Mouse (Mus musculus) liver, embryonic 11.5 days (tissue): Measurements from ENCODE around the gene Gcnt3. TPM values are rescaled to one million over a fixed set of nuclear protein-coding genes. Genes with fewer than 3 reads are reported as not detected.
A peak's percentile ranks its signal among the peaks of the same experiment; 100 is the strongest.

ENCODE experiments used
- ATAC-seq: fragments of 200-750 bp; cut with Nextera tagmentation; replicated peaks from 2 replicates; pipeline ENCODE4 v1.8.0; 2017; ENCODE audit warnings: moderate number of reproducible peaks, mild to moderate bottlenecking, moderate TSS enrichment, moderate library complexity; ENCODE audit not compliant: low FRiP score
- DNase-seq: peaks from one replicate; pipeline ENCODE4 v3.0.0-alpha.2; 2017; ENCODE audit warnings: low spot score
- H3K27ac ChIP-seq: fragments of 300-500 bp; sonication (generic); 2 replicates; pipeline ENCODE4 v1.5.1; 2014; ENCODE audit warnings: mild to moderate bottlenecking, low read depth, low read length, control low read depth
- H3K27me3 ChIP-seq: fragments of 300-500 bp; sonication (generic); replicated peaks from 2 replicates; pipeline ENCODE4 v1.6.1; 2014; ENCODE audit warnings: low read length, mixed read lengths; ENCODE audit not compliant: control insufficient read depth, insufficient read depth
- H3K36me3 ChIP-seq: fragments of 300-500 bp; sonication (generic); 2 replicates; pipeline ENCODE4 v1.6.1; 2014; ENCODE audit warnings: mild to moderate bottlenecking, low read length, moderate library complexity, mixed read lengths; ENCODE audit not compliant: control insufficient read depth, insufficient read depth
- H3K4me1 ChIP-seq: fragments of 300-500 bp; sonication (generic); replicated peaks from 2 replicates; pipeline ENCODE4 v1.6.1; 2014; ENCODE audit warnings: low read length, mixed read lengths; ENCODE audit not compliant: control insufficient read depth, insufficient read depth
- H3K4me2 ChIP-seq: fragments of 300-500 bp; sonication (generic); 2 replicates; pipeline ENCODE4 v1.6.1; 2014; ENCODE audit warnings: mild to moderate bottlenecking, control low read depth, moderate library complexity
- H3K4me3 ChIP-seq: fragments of 300-500 bp; sonication (generic); 2 replicates; pipeline ENCODE4 v1.5.1; 2014; ENCODE audit warnings: low read depth, low read length, control low read depth
- H3K9ac ChIP-seq: fragments of 300-500 bp; sonication (generic); 2 replicates; pipeline ENCODE4 v1.6.1; 2014; ENCODE audit warnings: low read depth, low read length, control low read depth
- H3K9me3 ChIP-seq: fragments of 300-500 bp; sonication (generic); 2 replicates; pipeline ENCODE4 v1.6.1; 2016; ENCODE audit warnings: low read length, inconsistent platforms, mixed read lengths; ENCODE audit not compliant: control insufficient read depth
- WGBS: fragments of 180-500 bp; shearing (Covaris S2); extraction: QIAGEN DNeasy Blood & Tissue Kit; methylation state at CpG from one replicate; pipeline ENCODE4 v1.1.7; 2014; 5-methylcytosine and 5-hydroxymethylcytosine counted together
- polyA plus RNA-seq: library from polyadenylated mRNA; unstranded; fragments of >200 nt; fragmentation: Nextera tagmentation; extraction: Ambion mirVana; gene quantifications from 2 replicates; pipeline ENCODE4 v1.2.1, GENCODE M21; 2014

The Gcnt3 gene
- not detected in 2 replicates for polyA plus RNA-seq

- Histone ChIP-seq H3K36me3 (no peaks in the 10 kb centered on the region), H3K9me3 (no peaks in the 10 kb centered on the region), H3K27me3 (no peaks in the 10 kb centered on the region), H3K4me2 (no peak within 1 kb of the TSS), H3K4me1 (no peaks in the 10 kb centered on the region), H3K27ac (no peak within 1 kb of the TSS), H3K4me3 (no peak within 1 kb of the TSS), H3K9ac (no peak within 1 kb of the TSS)
- 82% methylated on average over 7 of the region's 7 CpGs for WGBS
- ATAC-seq (no peak), DNase-seq (no peak)
Observed at GRCm38 (mm10) chr9:70037988-70038387, at the start of gene Gcnt3. Gcnt3 (minus strand) TSS chr9:70038088.

DNA sequence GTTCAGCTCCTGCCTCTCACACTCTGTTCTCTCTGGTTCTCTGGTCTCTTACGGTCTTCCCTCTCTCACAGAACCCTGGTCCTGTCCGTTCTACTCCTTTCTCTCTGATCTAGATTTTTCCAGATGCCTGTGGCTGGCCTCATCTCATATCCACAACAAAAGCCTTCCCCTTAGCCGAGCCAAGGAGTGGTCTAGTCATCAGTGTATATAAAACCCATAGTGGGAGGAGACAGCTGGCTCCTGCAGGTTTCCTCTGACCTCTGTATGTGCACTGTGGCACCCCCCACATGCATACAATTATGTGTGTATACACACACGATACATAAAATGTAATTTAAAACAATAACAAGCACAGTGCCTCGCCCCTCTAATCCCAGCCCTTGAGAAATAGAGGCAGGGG, 49.5 kb upstream of the Gcnt3 start:
- WGBS, result 69% methylated on average over 5 of the region's 5 CpGs
- H3K36me3 ChIP-seq, result no peaks in the 10 kb centered on the region
- DNase-seq, result no peak
- H3K9me3 ChIP-seq, result no peaks in the 10 kb centered on the region
- no peaks in the 10 kb centered on the region for H3K4me1 ChIP-seq
- no peak overlapping the region for H3K4me2 ChIP-seq
- no peak overlapping the region for H3K27ac ChIP-seq
- ATAC-seq, result no peak
- H3K4me3 ChIP-seq, result no peak overlapping the region
- H3K9ac ChIP-seq, result no peak overlapping the region
- H3K27me3 ChIP-seq, result no peaks in the 10 kb centered on the region; the same call in 1 of the 2 replicates

DNA sequence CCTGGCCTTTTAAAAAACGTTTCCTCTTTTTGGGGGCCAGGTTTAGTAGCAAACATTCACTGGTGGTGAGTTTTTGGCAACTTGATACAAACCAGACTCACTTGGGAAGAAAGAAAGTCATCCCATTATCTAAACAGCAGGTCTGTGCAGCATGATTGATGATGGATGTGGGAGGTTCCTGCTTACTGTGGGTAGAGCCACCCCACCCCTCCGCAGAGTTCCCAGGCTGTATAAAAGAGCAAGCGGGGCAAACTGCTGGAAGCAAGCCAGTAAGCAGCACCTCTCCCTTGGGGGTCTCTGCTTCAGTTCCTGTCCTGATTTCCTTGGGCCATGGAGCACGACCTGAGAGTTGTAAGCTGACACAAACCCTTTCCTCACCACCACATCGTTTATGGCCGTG, 48.2 kb upstream of the Gcnt3 start:
- DNase-seq, result no peak
- H3K4me2 ChIP-seq, result no peak overlapping the region

DNA sequence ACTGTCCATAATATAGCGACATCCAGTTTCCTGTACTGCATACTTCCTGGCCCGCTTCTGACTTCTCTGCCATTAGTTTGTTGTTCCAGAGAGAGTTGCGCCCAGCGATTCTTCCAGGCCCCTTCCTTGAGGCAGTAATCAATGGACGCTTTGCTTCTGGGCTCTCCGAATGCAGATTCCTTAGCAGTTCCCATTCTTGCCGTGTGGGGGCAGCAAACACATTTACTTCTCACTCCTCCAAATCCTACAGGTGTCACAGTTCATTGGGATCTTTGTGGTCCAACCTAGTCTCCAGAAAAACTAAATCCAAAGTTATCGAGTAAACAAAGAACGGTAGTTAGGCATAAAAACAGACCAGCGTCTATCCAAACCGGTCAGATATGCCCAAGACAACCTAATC, 46.2 kb upstream of the Gcnt3 start:
- DNase-seq (no peak), ATAC-seq (no peak)
- Histone ChIP-seq H3K27ac (no peak overlapping the region), H3K36me3 (no peaks in the 10 kb centered on the region), H3K4me3 (no peak overlapping the region), H3K9ac (no peak overlapping the region), H3K4me2 (no peak overlapping the region), H3K9me3 (no peaks in the 10 kb centered on the region), H3K4me1 (no peaks in the 10 kb centered on the region), H3K27me3 (no peaks in the 10 kb centered on the region; the same call in 1 of the 2 replicates)
- 59% methylated on average over 11 of the region's 11 CpGs for WGBS

More for the DNA sequence above, 48.2 kb upstream of the Gcnt3 start:
- Histone ChIP-seq H3K9me3 (no peaks in the 10 kb centered on the region), H3K27me3 (no peaks in the 10 kb centered on the region; the same call in 1 of the 2 replicates), H3K27ac (no peak overlapping the region), H3K4me3 (no peak overlapping the region), H3K4me1 (no peaks in the 10 kb centered on the region), H3K9ac (no peak overlapping the region), H3K36me3 (no peaks in the 10 kb centered on the region)
- no peak for ATAC-seq
- 46% methylated on average over 6 of the region's 6 CpGs for WGBS

GRCm38 (mm10) chr9:70082357-70083204, 44.7 kb upstream of the Gcnt3 start:
- no peak for DNase-seq
- Histone ChIP-seq H3K36me3 (no peaks in the 10 kb centered on the region), H3K27me3 (no peaks in the 10 kb centered on the region), H3K4me1 (no peaks in the 10 kb centered on the region), H3K9me3 (no peaks in the 10 kb centered on the region), H3K9ac (no peak overlapping the region), H3K27ac (no peak overlapping the region), H3K4me3 (no peak overlapping the region), H3K4me2 (peak overlapping the region; percentile 14; the same call in 1 of the 2 replicates)
- no peak for ATAC-seq
- WGBS, result 57% methylated on average over 25 of the region's 25 CpGs

- H3K36me3 ChIP-seq, result no peaks in the 10 kb centered on the region
- ATAC-seq (no peak), DNase-seq (no peak)
- no peak overlapping the region for H3K4me2 ChIP-seq
- H3K27ac ChIP-seq, result no peak overlapping the region
- no peaks in the 10 kb centered on the region for H3K27me3 ChIP-seq
- H3K4me1 ChIP-seq, result no peaks in the 10 kb centered on the region
- no peak overlapping the region for H3K4me3 ChIP-seq
- WGBS, result 87% methylated on average over 7 of the region's 7 CpGs
- H3K9me3 ChIP-seq, result no peaks in the 10 kb centered on the region
- H3K9ac ChIP-seq, result no peak overlapping the region
Observed at GRCm38 (mm10) chr9:70081767-70082166, 43.9 kb upstream of the Gcnt3 start.

GRCm38 (mm10) chr9:70080976-70081375, 43.1 kb upstream of the Gcnt3 start:
- no peak for DNase-seq
- no peaks in the 10 kb centered on the region for H3K9me3 ChIP-seq
- H3K4me3 ChIP-seq, result no peak overlapping the region
- no peaks in the 10 kb centered on the region for H3K4me1 ChIP-seq
- no peak for ATAC-seq
- H3K9ac ChIP-seq, result no peak overlapping the region
- H3K4me2 ChIP-seq, result no peak overlapping the region
- WGBS, result 72% methylated on average over 2 of the region's 2 CpGs
- no peaks in the 10 kb centered on the region for H3K27me3 ChIP-seq
- H3K27ac ChIP-seq, result no peak overlapping the region
- no peaks in the 10 kb centered on the region for H3K36me3 ChIP-seq

- H3K27ac ChIP-seq, result no peak overlapping the region
- ATAC-seq (no peak), DNase-seq (no peak)
- no peaks in the 10 kb centered on the region for H3K36me3 ChIP-seq
- no peaks in the 10 kb centered on the region for H3K27me3 ChIP-seq
- H3K4me2 ChIP-seq, result no peak overlapping the region
- H3K4me3 ChIP-seq, result no peak overlapping the region
- 76% methylated on average over 9 of the region's 9 CpGs for WGBS
- H3K9ac ChIP-seq, result no peak overlapping the region
- no peaks in the 10 kb centered on the region for H3K4me1 ChIP-seq
- no peaks in the 10 kb centered on the region for H3K9me3 ChIP-seq
Observed at GRCm38 (mm10) chr9:70080027-70080800, 42.3 kb upstream of the Gcnt3 start.
